Mouse (Mus musculus) forebrain, embryonic 10.5 days (tissue): Measurements from ENCODE around the gene Usp35. TPM values are rescaled to one million over a fixed set of nuclear protein-coding genes. Genes with fewer than 3 reads are reported as not detected.
A peak's percentile ranks its signal among the peaks of the same experiment; 100 is the strongest.

Experiments
- DNase-seq: peaks from one replicate; pipeline ENCODE4 v3.0.0-alpha.2; 2017; ENCODE audit warnings: low spot score; ENCODE audit errors: extremely low spot score
- H3K27ac ChIP-seq: fragments of 300-500 bp; sonication (generic); 2 replicates; pipeline ENCODE4 v1.5.1; 2016; ENCODE audit warnings: mild to moderate bottlenecking
- H3K27me3 ChIP-seq: fragments of 300-500 bp; sonication (generic); 2 replicates; pipeline ENCODE4 v1.6.1; 2016; ENCODE audit warnings: mild to moderate bottlenecking; ENCODE audit not compliant: poor library complexity, severe bottlenecking
- H3K36me3 ChIP-seq: fragments of 300-500 bp; sonication (generic); replicated peaks from 2 replicates; pipeline ENCODE4 v1.6.1; 2016; ENCODE audit warnings: mild to moderate bottlenecking, moderate library complexity
- H3K4me1 ChIP-seq: fragments of 300-500 bp; sonication (generic); 2 replicates; pipeline ENCODE4 v1.6.1; 2016
- H3K4me3 ChIP-seq: fragments of 300-500 bp; sonication (generic); 2 replicates; pipeline ENCODE4 v1.5.1; 2016; ENCODE audit warnings: mild to moderate bottlenecking, moderate library complexity
- H3K9me3 ChIP-seq: fragments of 300-500 bp; sonication (generic); 2 replicates; pipeline ENCODE4 v1.6.1; 2016; ENCODE audit warnings: mild to moderate bottlenecking, moderate library complexity
- WGBS: fragments of 180-500 bp; shearing (Covaris S2); methylation state at CpG from one replicate; pipeline ENCODE4 v1.1.7; 2016; 5-methylcytosine and 5-hydroxymethylcytosine counted together
- polyA plus RNA-seq: library from polyadenylated mRNA; unstranded; fragments of >200 nt; fragmentation: Nextera tagmentation; extraction: Ambion mirVana; gene quantifications from 2 replicates; pipeline ENCODE4 v1.2.1, GENCODE M21; 2016

Usp35 gene
- polyA plus RNA-seq, 1 experiment from 2014 or later: 0.83 TPM

DNA sequence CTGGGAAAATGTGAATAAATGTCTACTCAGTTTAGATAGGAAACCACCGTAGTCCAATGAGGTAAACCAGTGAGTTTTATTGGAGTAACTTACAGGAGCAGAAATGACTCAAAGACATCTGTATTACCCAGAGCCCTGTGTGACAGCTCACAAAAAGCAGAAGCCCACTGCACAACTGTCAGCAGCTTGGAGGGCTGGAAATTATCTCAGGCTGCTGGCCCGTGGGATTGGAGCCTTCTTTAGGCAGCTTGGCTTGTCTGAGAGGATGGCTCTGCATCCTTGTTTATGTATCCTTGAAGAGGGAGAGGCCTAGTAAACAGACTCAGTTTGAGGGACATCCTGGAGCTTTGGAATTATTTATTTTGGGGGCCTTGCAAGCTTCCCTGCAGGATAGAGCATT is 11.1 kb upstream of the Usp35 start:
- H3K4me1 ChIP-seq: no peaks in the 10 kb centered on the region
- no peaks in the 10 kb centered on the region for H3K36me3 ChIP-seq
- 97% methylated on average over 2 of the region's 2 CpGs for WGBS
- no peaks in the 10 kb centered on the region for H3K27me3 ChIP-seq
- DNase-seq: no peak
- no peak overlapping the region for H3K4me3 ChIP-seq
- H3K9me3 ChIP-seq: no peaks in the 10 kb centered on the region
- H3K27ac ChIP-seq: no peak overlapping the region

- no peak for DNase-seq
- WGBS: 72% methylated on average over 18 of the region's 18 CpGs
- Histone ChIP-seq H3K27ac (no peak overlapping the region), H3K36me3 (no peaks in the 10 kb centered on the region), H3K4me1 (no peaks in the 10 kb centered on the region), H3K9me3 (no peaks in the 10 kb centered on the region), H3K4me3 (no peak overlapping the region), H3K27me3 (no peaks in the 10 kb centered on the region)
Measured at GRCm38 (mm10) chr7:97340907-97341849, 9.4 kb upstream of the Usp35 start.

- Histone ChIP-seq H3K27me3 (no peaks in the 10 kb centered on the region), H3K4me1 (no peaks in the 10 kb centered on the region; the same call in 1 of the 2 replicates), H3K9me3 (no peaks in the 10 kb centered on the region), H3K27ac (no peak overlapping the region), H3K36me3 (no peaks in the 10 kb centered on the region), H3K4me3 (no peak overlapping the region)
- 87% methylated on average over 7 of the region's 7 CpGs for WGBS
- DNase-seq: no peak
Measured at GRCm38 (mm10) chr7:97339623-97340022, 7.8 kb upstream of the Usp35 start.

- Histone ChIP-seq H3K27ac (no peak overlapping the region), H3K36me3 (no peaks in the 10 kb centered on the region), H3K4me3 (no peak overlapping the region), H3K27me3 (no peaks in the 10 kb centered on the region), H3K4me1 (no peaks in the 10 kb centered on the region; the same call in 1 of the 2 replicates), H3K9me3 (no peaks in the 10 kb centered on the region)
- DNase-seq: no peak
- 83% methylated on average over 4 of the region's 4 CpGs for WGBS
Measured at GRCm38 (mm10) chr7:97338593-97338992, 6.8 kb upstream of the Usp35 start.

GRCm38 (mm10) chr7:97336678-97337077 is 4.9 kb upstream of the Usp35 start:
- Histone ChIP-seq H3K4me1 (peaks cover 16% of the 10 kb centered on the region), H3K4me3 (no peak overlapping the region), H3K27me3 (no peaks in the 10 kb centered on the region), H3K36me3 (no peaks in the 10 kb centered on the region), H3K9me3 (no peaks in the 10 kb centered on the region), H3K27ac (no peak overlapping the region)
- 81% methylated on average over 1 of the region's 1 CpGs for WGBS
- DNase-seq: no peak

DNA sequence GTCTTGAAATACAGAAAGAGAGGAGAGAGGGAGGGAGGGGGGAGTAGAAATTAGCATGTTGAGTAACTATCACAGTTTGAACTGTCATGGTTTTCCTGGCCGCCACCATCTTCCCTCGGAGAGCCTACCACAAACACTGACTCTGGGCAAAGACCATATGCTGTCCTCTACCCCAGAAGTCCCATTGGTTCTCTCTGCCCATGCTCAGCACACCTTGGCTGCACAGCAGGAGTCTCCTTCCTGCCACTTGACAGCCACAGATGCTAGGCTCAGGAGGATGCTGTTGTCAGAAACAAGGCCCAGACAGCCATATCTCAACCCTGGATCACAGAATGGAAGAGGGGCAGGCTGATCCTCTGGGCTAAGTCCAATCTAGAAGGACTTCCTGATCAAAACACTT is 2.6 kb upstream of the Usp35 start:
- no peak for DNase-seq
- no peaks in the 10 kb centered on the region for H3K36me3 ChIP-seq
- no peak overlapping the region for H3K4me3 ChIP-seq
- H3K4me1 ChIP-seq: peaks cover 28% of the 10 kb centered on the region
- 0 out of 2 replicates have a peak, but pooled peaks cover 7% of the 10 kb centered on the region for H3K27me3 ChIP-seq
- 95% methylated on average over 2 of the region's 2 CpGs for WGBS
- no peaks in the 10 kb centered on the region for H3K9me3 ChIP-seq
- no peak overlapping the region for H3K27ac ChIP-seq

- WGBS: 85% methylated on average over 6 of the region's 6 CpGs
- Histone ChIP-seq H3K27ac (no peak overlapping the region), H3K9me3 (no peaks in the 10 kb centered on the region), H3K4me1 (peaks cover 35% of the 10 kb centered on the region), H3K4me3 (peak overlapping the region; percentile 70), H3K36me3 (no peaks in the 10 kb centered on the region), H3K27me3 (peaks cover 16% of the 10 kb centered on the region; the same call in 1 of the 2 replicates)
- DNase-seq: no peak
Measured at GRCm38 (mm10) chr7:97333113-97333898, 1.5 kb upstream of the Usp35 start.

DNA sequence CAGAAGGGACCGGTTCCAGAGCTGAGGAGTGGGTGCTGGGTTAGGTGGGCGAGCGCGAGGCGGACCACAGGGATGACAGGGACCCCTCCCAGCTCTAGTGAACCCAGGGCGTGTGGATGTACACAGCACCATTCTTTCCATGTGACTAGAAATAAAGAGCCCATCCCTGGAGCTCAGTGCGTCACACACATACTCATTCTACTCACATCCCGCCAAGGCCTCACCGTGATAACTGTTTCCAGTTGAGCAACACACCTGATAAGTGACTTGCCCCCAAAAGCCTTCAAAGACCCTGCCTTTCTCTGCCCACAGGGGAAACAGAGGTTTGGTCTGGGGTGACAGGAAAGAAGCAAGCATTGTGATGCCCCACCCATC is 834 bp upstream of the Usp35 start:
- 5% methylated on average over 9 of the region's 9 CpGs for WGBS
- H3K9me3 ChIP-seq: no peaks in the 10 kb centered on the region
- DNase-seq: no peak
- H3K4me1 ChIP-seq: peaks cover 35% of the 10 kb centered on the region
- peak overlapping the region; percentile 70 for H3K4me3 ChIP-seq
- H3K27me3 ChIP-seq: peaks cover 19% of the 10 kb centered on the region; the same call in 1 of the 2 replicates
- peak overlapping the region; percentile 86 for H3K27ac ChIP-seq
- no peaks in the 10 kb centered on the region for H3K36me3 ChIP-seq

DNA sequence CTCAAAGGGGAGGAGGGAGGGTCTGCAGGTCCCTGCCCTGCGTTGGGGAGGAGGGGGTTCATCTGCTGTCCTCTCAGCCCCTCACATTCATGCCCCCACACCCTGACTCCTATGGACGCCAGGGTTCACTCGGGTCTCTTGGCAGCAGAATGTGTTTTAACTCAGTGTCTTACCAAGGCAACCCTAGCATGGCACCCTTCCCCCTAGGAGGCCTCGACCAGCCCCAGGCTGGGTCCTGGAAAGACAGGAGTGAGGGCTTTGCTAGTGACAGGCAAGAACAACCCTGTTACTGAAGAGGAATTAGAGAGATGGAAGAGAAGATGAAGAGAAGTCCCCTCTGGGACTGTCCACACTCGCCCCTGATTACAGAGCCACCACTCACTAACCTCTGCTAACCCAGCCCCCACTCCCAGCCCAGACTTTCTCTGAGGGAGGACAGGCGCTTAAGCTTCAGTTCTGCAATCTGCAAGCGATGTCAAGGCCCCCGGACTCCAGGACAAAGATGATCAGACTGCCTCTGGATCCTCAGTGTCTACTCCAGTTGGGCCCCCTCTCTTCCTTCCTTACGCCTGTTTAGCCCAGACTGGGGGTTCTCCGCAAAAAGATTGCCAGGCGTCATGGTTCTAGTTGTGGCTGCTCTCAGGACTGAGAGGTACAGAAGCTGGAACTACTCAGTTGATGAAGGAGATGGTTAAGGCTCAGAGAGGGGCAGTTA is 732 bp downstream of the Usp35 start:
- Histone ChIP-seq H3K27me3 (peaks cover 34% of the 10 kb centered on the region), H3K9me3 (no peaks in the 10 kb centered on the region), H3K27ac (peak overlapping the region; percentile 86), H3K4me3 (peak overlapping the region; percentile 70), H3K36me3 (no peaks in the 10 kb centered on the region), H3K4me1 (peaks cover 35% of the 10 kb centered on the region)
- no peak for DNase-seq
- WGBS: 71% methylated on average over 11 of the region's 11 CpGs

- peaks cover 49% of the 10 kb centered on the region for H3K27me3 ChIP-seq
- WGBS: 84% methylated on average over 3 of the region's 3 CpGs
- no peaks in the 10 kb centered on the region for H3K9me3 ChIP-seq
- peaks cover 44% of the 10 kb centered on the region for H3K4me1 ChIP-seq
- H3K4me3 ChIP-seq: no peak overlapping the region
- no peak overlapping the region for H3K27ac ChIP-seq
- DNase-seq: no peak
- H3K36me3 ChIP-seq: no peaks in the 10 kb centered on the region
Measured at GRCm38 (mm10) chr7:97329676-97330075, 2.1 kb downstream of the Usp35 start.

DNA sequence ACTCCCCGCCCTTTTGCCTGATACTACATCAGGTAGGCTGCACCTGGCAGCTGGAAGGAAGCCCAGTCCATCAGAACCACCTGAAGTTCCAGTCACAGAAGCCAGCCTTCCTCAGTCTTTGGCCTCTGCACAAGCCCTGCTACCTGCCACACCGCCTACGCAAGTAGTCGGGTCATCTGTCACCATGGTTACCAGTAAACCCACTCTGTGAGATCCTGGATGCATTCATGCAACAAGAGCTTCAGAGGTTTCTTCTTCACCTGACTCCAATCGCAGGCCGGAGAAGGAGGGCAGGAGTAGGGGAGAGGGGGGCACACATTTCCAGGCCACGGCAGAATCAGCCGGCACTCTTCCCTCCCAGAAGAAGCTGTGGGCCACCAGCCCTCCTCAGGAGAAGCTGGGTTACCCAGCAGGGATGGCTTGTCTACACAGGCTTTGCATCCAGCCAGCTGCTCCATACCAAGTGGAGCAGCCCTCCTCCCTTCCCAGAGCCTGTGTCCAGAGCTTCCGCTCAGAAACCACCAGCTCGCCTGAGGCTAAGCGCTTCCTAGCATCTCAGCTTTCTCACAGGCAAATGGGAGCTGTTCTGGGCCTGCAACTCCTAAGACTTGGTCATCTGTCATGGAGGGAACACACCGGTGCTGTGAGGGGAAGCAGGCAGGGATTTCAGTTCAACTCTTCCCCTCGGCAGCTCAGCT is 2.8 kb downstream of the Usp35 start:
- H3K4me3 ChIP-seq: no peak overlapping the region
- DNase-seq: no peak
- WGBS: 74% methylated on average over 13 of the region's 13 CpGs
- H3K9me3 ChIP-seq: no peaks in the 10 kb centered on the region
- peaks cover 55% of the 10 kb centered on the region for H3K27me3 ChIP-seq
- H3K4me1 ChIP-seq: peaks cover 44% of the 10 kb centered on the region
- no peaks in the 10 kb centered on the region for H3K36me3 ChIP-seq
- H3K27ac ChIP-seq: no peak overlapping the region

DNA sequence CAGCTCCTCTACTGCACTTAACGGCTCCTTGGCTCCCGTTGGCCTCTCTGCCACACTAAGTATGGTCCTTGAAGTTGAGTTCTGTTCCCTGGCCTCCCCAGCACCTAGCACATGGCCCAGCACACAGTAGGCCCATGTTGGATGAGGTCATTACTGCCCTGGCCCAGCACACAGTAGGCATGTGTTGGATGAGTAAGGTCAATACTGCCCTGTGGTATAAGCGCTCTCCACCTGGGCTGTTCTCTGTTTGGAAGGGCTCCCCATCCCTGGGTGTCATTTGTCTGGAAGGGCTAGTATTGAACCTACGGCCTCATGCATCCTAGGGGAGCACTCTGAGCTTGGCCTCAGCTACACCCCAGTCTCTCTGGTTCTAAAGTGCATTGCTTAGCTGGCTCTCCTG is 4.4 kb downstream of the Usp35 start:
- WGBS: 90% methylated on average over 4 of the region's 4 CpGs
- no peak for DNase-seq
- peaks cover 33% of the 10 kb centered on the region for H3K4me1 ChIP-seq
- peaks cover 63% of the 10 kb centered on the region for H3K27me3 ChIP-seq
- H3K27ac ChIP-seq: no peak overlapping the region
- no peaks in the 10 kb centered on the region for H3K9me3 ChIP-seq
- no peak overlapping the region for H3K4me3 ChIP-seq
- H3K36me3 ChIP-seq: no peaks in the 10 kb centered on the region
